Mouse (Mus musculus) left cerebral cortex, postnatal 36 days (tissue): ENCODE measurements at regions not wholly inside any gene's neighbourhood (a gene's known extent, or its start where the extent isn't known, plus 50 kb on each side); places are given as distances from the start of the nearest gene placed in this dataset.
A peak's percentile ranks its signal among the peaks of the same experiment; 100 is the strongest.
"Not testable (repeated sequence)": the region's sequence is repeated elsewhere in the genome, so short reads cannot be mapped to it uniquely, and the experiment has no call there.

ENCODE experiments used
- DNase-seq, 2 experiments: peaks; one replicate each; pipeline ENCODE4 v3.0.0; 2021 to 2022; ENCODE audit warnings: low spot score in 2 of 2, mixed read lengths in 1 of 2
- intact Hi-C: fragments of 180-260 bp; cut with DNase I; formaldehyde crosslinking; loops from one replicate; pipeline ENCODE4 v1.15.1; 2025

GRCm38 (mm10) chrX:95366995-95367394 is 77.7 kb downstream of the Amer1 start:
- DNase-seq: no peak
- intact Hi-C loops: loop anchor here (5.0 kb wide), 1 partner anchor 285 kb away; no protein-coding TSS in a partner anchor

GRCm38 (mm10) chrX:95365326-95365725 is 79.3 kb downstream of the Amer1 start:
- intact Hi-C loops: loop anchor here (5.0 kb wide), 1 partner anchor 287 kb away; no protein-coding TSS in a partner anchor
- DNase-seq: not testable (repeated sequence)

DNA sequence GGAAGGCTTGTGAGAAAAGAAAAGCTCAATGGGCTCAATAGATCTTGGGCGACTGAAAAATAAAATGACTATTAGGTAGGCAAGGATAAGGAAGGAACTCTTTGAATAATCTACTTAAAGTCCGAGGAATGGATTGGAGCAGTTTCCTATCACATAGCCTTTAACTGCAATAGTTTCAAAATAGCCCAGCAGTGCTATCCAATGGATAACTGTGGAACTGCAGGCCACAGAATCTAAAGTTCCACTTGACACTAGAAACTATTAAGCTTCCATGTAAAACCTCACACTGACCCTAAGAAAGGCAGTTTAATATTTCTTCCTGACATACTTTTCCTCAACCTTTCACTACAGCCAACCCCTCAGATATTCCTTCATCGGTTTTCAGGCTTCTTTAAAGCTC is 85.6 kb downstream of the Amer1 start:
- peak in 1 of 2 experiments; percentile 5 for DNase-seq
- intact Hi-C loops: loop anchor here (5.0 to 10.0 kb wide), 2 partner anchors 347 to 494 kb away; no protein-coding TSS in a partner anchor
